In genomic region chr13:30582541-30582940, GRCm38 (mm10) we compare ENCODE assay signal across 12 mouse cellular contexts. TPM values are rescaled to one million over a fixed set of nuclear protein-coding genes. Genes with fewer than 3 reads are reported as not detected.
DNase-seq lines count a peak whose midpoint lies in the region; ATAC-seq and TF ChIP-seq lines count a peak whose summit lies in the region.
"Had no signal": no experiment of that assay in that cellular context is flagged by ENCODE, and none has a peak within 500 bp of the region (broad histone marks: within the 10 kb centered on the region; RNA-seq: fewer than 3 reads in every experiment).

No protein-coding gene starts in this region.

- TF ChIP-seq CTCF in gastrocnemius, adult 2 months (IDR thresholded peaks at IDR 0.05), result peak; percentile 13; the same call in 1 of the 2 replicates

- H3K4me1 ChIP-seq in forebrain, embryonic 15.5 days, result no peaks in the 10 kb centered on the region
- H3K4me1 ChIP-seq: midbrain, embryonic 10.5 days had no signal

- no peak overlapping the region for H3K4me3 ChIP-seq in gastrocnemius, adult 2 months
- H3K4me3 ChIP-seq in forebrain, embryonic 15.5 days, result no peak overlapping the region
- H3K4me3 ChIP-seq: midbrain, embryonic 10.5 days had no signal

- 63% methylated on average over 2 of the region's 2 CpGs for WGBS in forebrain, embryonic 15.5 days

- H3K9me3 ChIP-seq in forebrain, embryonic 15.5 days, result no peaks in the 10 kb centered on the region
- H3K9me3 ChIP-seq: midbrain, embryonic 10.5 days had no signal

- no peaks in the 10 kb centered on the region for H3K36me3 ChIP-seq in forebrain, embryonic 15.5 days
- H3K36me3 ChIP-seq: midbrain, embryonic 10.5 days had no signal

- H3K9ac ChIP-seq in forebrain, embryonic 15.5 days (replicated peaks), result no peak overlapping the region

- intact Hi-C loops in gastrocnemius, adult 2 months (cut with DNase I), result no loop called here

- peak; percentile 16 for DNase-seq in gastrocnemius, adult 2 months
- no peak for DNase-seq in gastrocnemius, adult 8-10 months (ENCODE audit: low spot score in 2 of 2)
- DNase-seq in spleen, adult 18-20 months, result peak; percentile 13 to 24
- no peak for DNase-seq in spleen, adult 12 weeks (ENCODE audit: low spot score)
- peak; percentile 50 for DNase-seq in thymus, postnatal 4 days
- DNase-seq in retina, postnatal 1 day, result no peak
- DNase-seq: adrenal gland, postnatal 36 days; cerebellum, postnatal 25 days; right cerebral cortex, adult 18-20 months had no signal

- H3K27ac ChIP-seq in gastrocnemius, adult 2 months, result no peak overlapping the region
- H3K27ac ChIP-seq in forebrain, embryonic 15.5 days (replicated peaks), result no peak overlapping the region
- H3K27ac ChIP-seq: midbrain, embryonic 10.5 days had no signal

- H3K4me2 ChIP-seq in forebrain, embryonic 15.5 days (replicated peaks), result no peak overlapping the region

- ATAC-seq in megakaryocyte progenitor cell, adult 5-6 weeks (replicated peaks; ENCODE audit: poor library complexity), result peak; percentile 94
- no peak for ATAC-seq in forebrain, embryonic 15.5 days (replicated peaks)

- H3K27me3 ChIP-seq in forebrain, embryonic 15.5 days, result no peaks in the 10 kb centered on the region

RNA-seq across cellular contexts. Expression of gene Uqcrfs1, which starts 37.4 kb away (rescaled TPM):
- 100 to 1,000 TPM; 441 to 666 TPM for total RNA-seq in gastrocnemius, adult 2 months (2021)
- 100 to 1,000 TPM; 462 to 488 (median 468) TPM for total RNA-seq in gastrocnemius, adult 8-10 months (2022)
- 196 and 211 TPM in 2 replicates for total RNA-seq in megakaryocyte progenitor cell, adult 5-6 weeks (2015)
- 112 and 114 TPM in 2 replicates for total RNA-seq in megakaryocyte progenitor cell, adult 5-6 weeks (2017)
- polyA plus RNA-seq in forebrain, embryonic 15.5 days (2015; fragmentation: Nextera tagmentation; extraction: Ambion mirVana), result 233 and 246 TPM in 2 replicates

Comparison
In these comparisons a context has a peak if more than half of its experiments do, and no peak if none do; other contexts are left out.
1. DNase-seq: peak in gastrocnemius, adult 2 months (single experiment), spleen, adult 18-20 months (2 of 2) and thymus, postnatal 4 days (single experiment); none in gastrocnemius, adult 8-10 months (0 of 2), spleen, adult 12 weeks (single experiment) and retina, postnatal 1 day (single experiment).